Mouse (Mus musculus) layer of hippocampus, adult 9-11 months (tissue): Measurements from ENCODE around the gene Ssbp2.

Experiments
- DNase-seq: peaks from one replicate; pipeline ENCODE4 v3.0.0; 2022

Gene Ssbp2

DNA sequence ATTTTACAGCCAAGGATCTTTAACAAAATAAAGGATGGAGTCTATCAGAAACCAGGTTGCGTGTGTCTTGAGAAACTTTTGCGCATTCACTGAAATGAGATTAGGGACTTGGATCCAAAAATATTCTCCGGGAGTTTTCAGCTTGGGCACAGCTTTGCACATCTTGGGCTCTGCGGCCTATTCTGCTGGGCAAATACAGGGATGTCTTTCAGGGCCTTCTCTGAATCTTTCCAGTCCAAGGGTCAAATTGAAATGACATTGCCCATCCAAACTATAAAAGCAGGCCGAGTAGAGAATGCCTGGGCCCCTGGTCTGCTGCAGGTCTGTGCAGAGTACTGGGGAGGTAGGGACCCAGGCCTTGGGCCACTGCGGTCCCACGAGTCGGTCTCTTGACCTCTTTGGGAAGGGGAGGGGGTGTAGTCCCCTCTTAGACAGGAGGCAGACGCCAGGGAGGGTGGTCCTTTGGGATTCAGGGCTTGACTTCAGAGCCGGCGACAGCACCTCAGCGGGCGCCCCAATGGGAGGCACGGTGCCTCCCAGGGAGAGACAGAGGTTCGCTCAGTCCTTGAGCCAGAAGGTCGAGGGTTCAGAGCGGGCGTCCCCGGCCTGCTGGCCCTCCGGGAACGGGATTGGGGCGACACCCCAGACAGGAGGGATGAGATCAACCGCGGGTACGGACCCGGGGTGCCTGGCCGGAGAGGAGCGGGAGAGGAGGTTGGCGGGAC lies at the start of gene Ssbp2:
Gene Ssbp2 (plus strand): TSS at position 388 of the 725 bp plus-strand sequence.
- DNase-seq, result peak; percentile 17

DNA sequence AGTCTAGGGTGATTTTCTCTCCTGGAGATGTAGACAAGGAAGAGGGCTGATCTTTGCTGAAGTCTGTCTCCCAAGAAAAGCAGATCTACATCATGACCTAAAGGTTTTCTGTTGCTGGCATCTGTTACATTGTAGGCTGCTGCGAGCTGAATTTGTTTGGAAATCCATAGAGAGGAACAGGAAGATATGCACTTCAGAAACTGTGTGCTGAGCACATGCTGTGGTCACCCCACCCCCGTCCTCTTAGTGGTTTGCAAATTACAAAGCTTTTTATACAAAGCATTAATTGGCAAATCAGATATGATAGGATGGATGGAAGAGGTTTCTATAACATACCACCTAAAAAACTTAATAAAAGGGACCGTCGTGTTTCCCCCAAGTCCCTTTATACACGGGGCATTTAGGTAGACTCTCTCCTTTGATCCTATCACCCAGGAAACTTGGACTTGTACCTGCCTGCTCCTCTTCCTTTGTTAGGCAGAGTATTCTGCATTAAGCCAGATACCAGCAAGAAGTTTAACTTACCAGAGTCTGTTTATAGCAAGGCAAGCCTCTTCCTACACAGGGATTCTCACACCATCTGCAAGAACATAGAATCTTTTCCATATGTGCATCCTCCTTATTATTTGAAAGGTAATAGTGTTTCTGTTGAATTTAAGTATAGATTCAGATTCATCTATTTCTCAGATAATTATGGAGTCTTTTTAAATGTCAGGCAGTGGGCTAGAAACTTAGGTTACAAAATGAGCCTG lies 46.2 kb upstream of the Ssbp2 start:
- DNase-seq, result no peak

DNA sequence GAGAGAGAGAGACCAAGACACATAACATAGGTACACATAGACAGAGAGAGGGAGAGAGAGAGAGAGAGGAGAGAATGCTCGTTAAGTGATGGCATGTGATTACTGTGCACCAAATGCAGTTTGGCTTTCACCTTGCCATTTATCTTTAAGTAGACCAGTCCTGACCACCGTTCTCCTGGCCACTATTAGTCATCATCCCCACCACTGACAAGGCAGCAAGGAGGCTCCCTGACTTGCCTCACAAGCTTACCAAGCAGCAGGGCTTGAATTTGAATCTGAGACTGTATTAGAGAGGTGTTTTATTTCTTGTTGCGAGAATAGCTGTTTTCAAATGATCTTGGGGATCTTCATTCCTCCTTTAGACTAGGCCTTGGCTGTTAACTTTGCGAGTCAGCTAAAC lies 44.2 kb upstream of the Ssbp2 start:
- no peak for DNase-seq

DNA sequence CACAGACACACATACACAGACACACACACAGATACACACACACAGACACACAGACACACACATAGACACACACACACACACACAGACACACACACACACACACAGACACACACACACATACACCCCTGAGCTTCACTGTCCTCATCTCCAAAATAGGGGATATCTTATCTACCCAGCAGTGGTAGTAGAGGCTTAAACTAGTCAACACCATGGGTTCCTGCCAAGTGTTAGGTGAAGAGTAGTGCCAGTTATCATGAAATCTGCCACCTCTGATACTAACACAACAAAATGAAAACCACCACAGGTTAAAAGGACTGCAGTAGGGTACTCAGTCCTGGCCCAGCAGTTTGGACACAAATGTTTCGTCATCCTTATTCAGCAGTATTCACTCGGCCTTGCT lies 43.4 kb upstream of the Ssbp2 start:
- DNase-seq, result no peak

DNA sequence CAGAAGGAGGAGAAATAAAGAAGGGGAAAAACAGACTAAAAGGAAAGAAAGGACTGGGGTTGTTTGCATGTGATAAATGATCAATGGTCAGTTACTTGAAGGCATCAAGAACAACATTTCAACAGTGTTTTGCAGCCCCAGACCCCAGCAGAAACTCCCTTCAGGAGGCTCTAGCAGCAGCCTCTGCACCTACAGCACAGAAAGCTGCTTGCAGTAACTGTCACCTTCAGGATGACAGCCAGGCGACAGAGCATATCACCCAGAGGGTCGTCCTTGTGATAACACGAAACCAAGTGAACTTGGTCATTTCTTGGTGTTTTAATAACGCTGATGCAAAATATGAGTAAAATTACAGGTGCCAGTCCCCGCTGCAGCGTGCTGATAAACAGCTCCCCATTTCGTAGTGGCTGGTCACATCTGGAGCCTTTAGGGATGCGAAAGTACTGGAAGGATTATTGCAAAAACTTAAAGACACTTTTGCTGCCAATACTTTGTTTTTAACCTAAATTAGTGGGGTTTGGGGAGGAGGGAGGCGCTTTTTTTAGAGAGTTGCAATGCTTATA lies 38.6 kb upstream of the Ssbp2 start:
- DNase-seq, result peak; percentile 20

DNA sequence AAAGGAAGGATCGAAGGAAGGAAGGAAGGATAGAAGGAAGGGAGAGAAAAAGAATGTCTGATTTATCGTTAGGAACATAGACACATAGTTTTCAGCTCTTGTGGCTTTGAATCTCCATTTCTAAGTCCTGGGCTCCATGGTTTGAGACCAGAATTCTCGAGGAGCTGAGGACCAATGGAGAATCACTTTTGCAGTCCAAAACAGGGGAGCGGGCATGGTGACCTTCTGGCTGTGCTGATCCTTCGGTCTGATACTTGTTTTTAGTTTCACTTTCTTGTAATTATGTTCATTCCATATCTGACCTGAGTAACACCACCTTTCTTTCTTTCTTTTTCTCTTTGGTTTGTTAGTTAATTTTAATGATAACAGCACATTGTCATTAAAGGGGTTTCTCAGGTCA lies 29.2 kb upstream of the Ssbp2 start:
- DNase-seq, result no peak

DNA sequence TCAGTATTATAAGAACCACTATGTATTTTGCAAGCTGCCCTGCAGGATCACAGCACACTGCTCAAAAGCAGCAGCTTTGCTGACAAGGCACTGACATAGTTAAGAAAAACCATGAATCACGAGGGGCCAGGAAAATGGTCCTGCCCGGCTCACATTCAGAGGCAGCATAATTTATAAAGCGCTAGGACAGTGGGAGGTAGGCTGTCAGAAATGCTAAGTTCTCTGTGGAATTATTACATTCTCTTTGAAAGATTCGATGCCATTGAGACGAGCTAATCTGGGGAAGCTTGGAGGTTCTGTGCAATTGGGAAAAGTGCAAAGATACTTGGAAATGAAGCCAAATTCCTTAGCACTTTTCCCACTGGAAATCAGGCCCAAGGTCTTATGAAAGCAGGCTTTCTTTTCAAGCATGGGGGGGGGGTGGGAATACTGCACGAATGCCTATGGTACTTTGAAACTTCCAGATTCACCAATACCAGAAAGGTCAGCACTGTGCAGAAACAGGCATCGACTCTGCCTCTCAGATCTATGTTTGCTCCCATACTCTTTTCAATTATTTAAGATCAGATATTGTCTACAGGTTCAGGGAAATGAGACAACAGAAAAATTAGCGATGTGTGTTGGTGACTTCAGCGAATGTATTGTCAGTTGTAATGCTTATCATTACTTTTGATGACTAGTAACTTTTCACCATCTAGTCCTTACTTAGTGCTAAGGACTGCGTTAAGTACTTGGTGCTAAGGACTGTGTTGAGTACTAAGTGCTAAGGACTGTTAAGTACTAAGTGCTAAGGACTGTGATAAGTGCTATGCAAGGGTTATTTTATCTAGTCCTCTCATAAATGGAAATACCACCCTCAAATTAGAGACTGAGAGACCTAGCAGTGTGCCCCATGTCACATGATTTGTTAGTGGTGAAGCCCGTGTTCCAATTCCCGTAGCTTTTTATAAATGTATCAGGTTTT lies 28.4 kb upstream of the Ssbp2 start:
- no peak for DNase-seq

DNA sequence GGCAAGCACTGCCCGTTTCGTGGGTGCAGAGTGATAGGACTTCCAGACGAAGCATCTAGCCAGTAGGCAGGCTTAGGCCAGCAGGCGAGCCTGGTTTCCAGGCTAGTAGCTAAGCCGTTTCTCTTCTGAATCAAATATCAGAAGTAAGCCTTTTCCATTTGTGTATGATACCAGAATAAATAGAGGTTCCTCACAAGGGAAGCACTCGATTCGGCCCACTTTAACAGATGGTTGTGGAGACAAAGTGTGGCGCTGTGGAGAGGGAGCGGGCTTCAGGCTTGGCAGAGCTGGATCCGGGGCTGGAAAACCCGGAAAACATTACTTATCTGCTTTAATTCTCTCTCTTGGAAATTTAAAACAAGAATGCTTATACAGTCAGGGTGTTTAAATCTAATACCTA lies 27.1 kb upstream of the Ssbp2 start:
- DNase-seq, result peak; percentile 39

DNA sequence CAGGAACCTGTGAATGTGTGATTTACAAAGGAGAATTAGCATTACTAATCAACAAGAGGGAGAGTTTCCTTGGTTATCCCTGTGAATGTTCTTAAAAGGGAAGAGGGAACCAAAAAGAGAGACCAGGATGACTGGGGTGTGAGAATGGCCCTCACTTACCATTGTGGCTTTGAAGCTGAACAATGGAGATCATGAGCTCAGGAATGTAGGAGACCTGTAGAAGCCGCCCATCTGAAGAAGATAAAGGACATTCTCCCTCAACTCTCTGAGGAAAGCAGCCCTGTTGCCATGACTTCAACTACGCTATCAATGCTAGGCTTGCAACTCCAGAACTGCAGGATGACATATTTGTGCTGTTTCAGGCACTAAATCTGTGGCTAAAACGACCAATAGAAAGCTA lies 22.2 kb upstream of the Ssbp2 start:
- DNase-seq, result no peak

DNA sequence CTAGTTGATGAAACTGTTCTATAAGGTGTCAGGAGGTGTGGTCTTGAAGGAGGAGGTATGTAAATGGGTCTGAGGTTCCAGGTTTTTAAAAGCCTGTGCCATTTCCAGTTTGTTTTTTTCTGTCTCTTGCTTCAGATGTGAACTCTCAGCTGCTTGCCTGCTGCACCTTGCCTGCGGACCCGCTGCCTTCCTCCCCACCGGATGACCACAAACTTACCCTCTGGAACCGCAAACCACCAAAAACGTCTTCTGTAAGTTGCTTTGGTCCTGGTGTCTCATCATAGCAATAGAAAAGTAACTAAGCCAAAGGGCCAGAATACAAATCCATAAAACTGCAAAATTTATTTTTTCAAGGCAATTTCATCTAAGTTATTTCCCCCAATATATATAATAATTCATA lies 18.6 kb upstream of the Ssbp2 start:
- DNase-seq, result no peak

DNA sequence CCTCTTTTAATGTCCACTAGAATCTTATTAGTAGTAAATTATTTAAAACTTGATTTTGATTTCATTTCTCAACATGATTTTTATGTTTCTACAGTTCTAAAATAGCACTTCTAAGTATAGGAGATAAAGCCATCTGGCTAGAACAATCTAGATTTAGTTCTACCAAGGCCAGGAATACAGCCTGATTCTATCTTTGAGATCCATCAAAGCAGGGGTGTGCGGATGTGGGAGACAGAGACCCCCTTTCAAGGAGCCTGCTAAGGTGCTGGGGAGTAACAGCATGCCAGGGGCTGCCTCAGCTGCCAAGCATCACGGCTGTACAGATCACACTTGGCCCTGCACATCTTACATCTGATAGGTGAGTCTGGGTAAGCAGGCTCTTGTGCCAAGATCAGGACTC lies 13.4 kb upstream of the Ssbp2 start:
- DNase-seq, result no peak

DNA sequence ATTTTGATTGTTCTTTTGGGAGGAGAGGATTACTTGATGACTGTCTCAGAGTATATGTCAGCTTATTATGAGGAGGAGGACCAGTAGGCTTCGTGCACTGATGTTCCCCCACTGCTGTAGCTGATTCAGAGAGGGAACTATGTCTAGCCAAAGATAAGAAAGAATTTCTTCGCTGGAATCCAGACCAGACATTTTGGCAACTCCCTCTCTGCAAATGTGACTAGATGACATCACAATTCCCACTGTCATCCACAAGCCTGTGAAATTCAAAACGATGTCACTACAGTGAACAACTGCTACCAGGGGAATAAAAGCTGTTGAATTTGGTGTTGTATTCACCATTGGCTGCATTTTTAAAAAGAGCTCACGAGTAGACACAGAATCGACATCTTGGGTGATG lies 11.1 kb upstream of the Ssbp2 start:
- DNase-seq, result no peak

DNA sequence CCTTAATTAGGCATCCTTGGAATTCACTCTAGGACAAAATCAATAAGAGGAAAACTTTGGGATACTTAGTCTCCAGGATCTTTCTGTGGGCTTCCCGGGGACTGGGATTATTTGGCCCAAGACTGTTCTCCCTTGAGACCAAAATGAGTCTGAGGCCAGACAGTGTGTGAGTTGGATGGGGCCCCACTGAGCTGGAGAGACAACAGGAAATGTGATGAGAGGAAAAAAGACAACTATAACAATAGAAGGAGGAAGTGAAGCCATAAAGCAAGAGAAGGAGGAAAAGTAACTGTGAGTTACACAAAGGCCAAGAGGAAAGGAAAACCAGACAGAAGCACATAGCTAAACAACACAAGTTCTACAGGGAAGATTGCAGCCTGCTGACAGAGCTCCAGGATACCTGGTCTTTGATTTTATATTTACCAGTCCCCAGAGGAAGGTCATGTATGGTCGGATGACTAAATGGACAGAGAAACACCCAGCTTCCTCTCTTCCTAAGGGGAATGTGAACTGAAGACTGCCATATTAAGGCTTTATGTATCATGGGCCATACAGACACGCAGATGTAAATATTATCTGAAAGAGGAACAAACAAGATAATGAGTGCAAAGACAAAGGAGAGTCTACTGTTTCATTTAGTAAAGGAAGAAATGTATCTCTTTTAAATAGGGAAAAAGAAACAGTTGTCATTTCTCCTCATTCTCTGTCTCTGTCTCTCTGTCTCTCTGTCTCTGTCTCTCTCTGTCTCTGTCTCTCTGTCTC lies 8.5 kb upstream of the Ssbp2 start:
- peak; percentile 35 for DNase-seq

DNA sequence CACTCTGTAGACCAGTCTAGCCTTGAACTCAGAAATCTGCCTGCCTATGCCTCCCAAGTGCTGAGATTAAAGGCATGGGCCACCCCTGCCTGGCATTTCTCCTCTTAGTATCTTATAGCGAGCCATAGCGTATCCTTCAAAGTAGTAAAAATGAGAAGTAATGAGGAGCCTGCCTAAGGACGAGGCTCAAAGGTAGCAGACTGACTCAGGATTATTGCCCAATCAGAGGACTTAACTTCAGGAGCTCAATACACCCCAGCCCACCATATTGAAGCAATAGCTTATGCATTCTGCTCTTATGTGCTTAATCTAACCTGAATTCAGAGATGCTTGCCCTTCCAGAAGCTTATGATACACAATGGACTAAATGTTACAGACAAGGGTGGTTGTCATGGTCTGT lies 7.8 kb upstream of the Ssbp2 start:
- no peak for DNase-seq

DNA sequence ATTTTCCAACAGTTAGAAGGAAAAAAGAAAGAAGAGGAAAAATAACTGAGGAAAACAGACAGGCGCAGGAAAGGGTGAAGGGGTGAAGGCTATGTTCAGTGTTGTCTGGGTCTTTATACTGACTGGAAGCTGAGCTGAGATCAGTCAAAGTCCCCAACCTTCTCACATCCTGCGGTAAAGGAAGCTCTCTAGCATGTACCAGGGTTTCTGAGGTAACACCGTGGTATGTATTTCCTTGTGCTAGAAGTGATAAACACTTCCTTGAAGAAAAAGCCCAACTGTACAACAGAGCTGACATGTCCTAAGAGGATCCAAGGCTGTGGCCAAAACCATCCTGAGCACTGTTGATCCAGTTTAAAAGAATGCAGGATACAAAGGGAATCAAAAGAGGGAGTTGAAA lies 6.8 kb upstream of the Ssbp2 start:
- no peak for DNase-seq

DNA sequence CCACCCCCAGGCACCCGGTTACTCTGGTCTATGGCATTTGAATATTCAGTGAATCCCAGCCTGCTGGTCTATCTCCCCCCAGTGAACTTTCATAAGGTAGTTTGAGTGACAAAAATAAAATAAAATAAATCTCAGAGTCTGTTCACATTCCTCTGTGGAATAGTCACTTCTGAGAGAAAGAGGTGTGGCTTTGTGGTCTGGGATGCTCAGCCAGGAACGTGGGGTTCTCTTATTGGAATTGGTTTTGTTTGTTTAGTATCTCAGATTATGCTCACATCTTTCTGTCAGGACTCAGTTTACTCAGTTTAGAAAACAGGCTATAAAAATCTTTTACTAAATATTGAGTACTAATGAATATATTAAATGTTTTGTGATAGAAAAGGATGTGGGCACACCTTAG lies 4.0 kb upstream of the Ssbp2 start:
- DNase-seq, result no peak

DNA sequence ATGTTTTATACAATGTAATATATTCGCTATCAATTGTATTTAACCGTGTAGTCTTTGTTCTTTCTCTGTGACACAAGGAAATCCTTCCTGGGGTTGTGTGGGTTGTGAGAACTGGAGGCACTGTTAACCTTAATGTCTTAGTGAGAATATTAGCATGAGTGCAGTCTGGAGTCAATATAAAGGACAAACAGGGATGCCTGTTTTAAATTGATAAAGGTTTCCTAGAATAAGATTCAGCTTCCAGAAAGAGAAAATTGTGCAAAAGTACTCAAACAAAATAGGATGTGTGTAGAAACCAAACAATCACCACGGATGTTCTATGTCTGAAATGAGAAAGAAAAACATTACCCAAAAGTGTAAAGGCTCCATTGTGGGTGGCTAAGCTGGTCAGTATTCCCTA lies 3.3 kb upstream of the Ssbp2 start:
- DNase-seq, result no peak

DNA sequence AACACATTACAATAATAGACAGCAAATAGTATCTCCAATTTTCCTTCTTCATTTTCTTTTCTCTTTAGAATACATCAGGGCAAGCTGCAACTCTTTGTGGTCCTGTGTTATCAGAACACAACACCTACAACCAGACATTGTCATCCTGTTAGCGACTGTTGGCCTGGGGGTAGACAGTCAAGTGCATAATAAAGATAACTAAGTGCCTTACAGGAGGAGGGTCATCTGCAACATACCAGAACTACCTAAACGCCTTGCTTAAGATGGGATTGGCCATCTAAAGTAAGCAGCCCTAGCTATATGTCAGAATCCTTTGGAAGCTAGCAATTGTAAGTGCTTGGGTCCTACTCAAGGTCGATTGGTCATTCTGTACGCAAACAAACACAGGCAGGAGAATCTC lies 2.1 kb upstream of the Ssbp2 start:
- no peak for DNase-seq

DNA sequence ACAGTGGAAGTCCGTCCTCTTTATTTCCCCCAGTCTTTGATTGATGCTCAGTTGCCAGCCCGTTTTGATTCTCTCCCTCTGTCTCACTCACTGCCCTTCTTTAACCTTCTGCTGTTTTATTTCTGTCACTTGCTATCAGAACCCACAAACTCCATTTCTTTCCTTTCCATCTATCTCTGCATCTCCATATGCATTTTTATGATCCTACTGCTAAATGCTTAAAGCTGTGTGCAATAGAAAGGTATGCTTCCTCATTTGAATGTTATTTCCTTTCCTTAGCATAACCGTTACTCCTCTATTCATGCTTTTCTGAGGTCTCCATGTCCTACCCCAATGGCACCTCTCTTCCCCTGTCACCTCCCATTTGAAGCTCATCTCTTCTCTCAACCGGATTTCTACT lies 594 bp upstream of the Ssbp2 start:
- no peak for DNase-seq

DNA sequence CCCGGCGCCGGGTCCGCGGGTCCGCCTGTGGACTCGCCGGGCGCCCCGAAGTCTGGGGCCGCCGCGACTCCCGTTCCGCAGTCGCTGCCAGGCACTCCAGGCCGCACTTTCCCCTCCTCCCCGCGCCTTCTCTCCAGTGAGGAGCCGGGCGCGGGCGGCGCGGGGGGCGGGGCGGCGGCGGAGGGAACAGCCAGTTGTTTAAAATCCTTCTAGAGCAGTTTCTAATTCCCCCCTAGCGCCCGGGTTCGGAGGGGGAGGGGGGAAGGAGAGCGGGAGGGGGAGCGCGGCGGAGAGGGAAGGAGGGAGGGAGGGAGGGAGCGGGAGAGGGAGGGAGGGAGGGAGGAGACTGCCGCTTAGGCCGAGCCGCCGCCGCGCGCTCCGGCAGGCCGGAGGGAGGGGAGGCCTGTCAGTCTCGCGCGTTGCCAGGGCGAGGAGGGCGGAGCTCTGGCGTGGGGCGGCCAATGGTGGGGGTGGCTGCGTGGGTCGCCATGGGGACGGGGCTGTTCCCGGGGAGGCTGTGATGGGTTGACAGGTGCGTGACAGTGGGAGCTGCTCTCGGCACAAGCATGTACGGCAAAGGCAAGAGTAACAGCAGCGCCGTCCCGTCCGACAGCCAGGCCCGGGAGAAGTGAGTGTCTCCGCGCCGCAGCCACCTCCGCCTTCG lies 670 bp downstream of the Ssbp2 start:
- peak; percentile 98 for DNase-seq

DNA sequence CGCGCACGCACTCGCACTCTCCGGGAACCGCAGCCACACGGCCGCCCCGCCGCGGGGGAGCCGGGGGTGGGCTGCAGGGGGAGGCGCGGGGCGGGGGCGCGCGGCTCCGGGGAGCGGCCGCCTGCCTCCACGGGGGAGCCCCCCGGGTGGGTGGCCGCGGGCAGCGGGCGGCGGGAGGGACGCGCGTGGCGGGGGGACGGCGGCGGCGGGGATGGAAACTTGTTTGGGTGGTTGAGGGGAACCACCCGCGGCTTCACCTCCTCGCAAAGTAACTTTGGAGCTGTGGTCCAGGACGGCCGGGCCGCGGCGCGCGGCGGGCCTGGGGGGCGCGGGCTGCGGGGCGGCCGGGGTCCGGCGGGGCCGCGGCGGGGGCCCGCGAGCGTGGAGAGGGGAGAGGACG lies 1.2 kb downstream of the Ssbp2 start:
- DNase-seq, result no peak
